8 mouse cellular contexts compared by ENCODE assay signal in the genomic region with DNA sequence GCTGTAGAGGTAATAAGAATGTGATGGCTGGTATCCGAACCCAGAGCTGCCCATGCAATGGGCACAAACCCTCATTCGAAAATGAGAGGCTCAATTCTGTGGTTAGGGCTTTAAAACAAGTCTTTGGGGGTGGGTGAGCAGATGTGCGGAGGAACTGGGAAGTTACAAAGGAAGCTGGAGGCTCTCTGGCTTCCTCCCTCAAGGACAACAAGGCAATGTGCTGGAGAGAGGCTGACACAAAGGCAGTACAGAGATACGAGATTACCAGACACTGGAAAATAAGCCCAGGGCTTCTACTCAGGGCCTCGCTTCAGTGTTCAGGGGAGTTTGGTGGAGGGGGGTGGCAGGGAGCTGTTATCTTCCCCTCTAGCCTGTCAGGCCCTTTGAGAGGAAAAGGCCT. TPM values are rescaled to one million over a fixed set of nuclear protein-coding genes. Genes with fewer than 3 reads are reported as not detected.
DNase-seq lines count a peak whose midpoint lies in the region; ATAC-seq and TF ChIP-seq lines count a peak whose summit lies in the region.

No protein-coding gene starts in this region.

- DNase-seq in cerebellum, adult 2 months, result peak; percentile 15 to 27
- DNase-seq in cerebellum, postnatal 36 days, result no peak
- peak; percentile 50 for DNase-seq in c-Kit-positive CD71-negative TER-119-negative erythroid progenitor cells, embryonic 14.5 days (ENCODE audit: low read depth)
- DNase-seq in heart, adult 11 months, result peak; percentile 98
- DNase-seq in intestine, embryonic 14.5 days (ENCODE audit: low spot score), result peak; percentile 53
- DNase-seq in urinary bladder, postnatal 14 days (ENCODE audit: low spot score), result no peak

- H3K4me2 ChIP-seq in intestine, embryonic 14.5 days (ENCODE audit: low read length), result peak overlapping the region; percentile 87
- peak overlapping the region; percentile 84; the same call in 1 of the 2 replicates for H3K4me2 ChIP-seq in limb, embryonic 15.5 days
- H3K4me2 ChIP-seq in myocyte (ENCODE audit: low read depth), result peak overlapping the region; percentile 60

- ATAC-seq in intestine, embryonic 14.5 days (replicated peaks; ENCODE audit: low FRiP score, low TSS enrichment, low read depth), result no peak
- ATAC-seq in limb, embryonic 15.5 days (ENCODE audit: insufficient number of reproducible peaks, low FRiP score, low TSS enrichment, low read depth), result no peak

- peaks cover 2% of the 10 kb centered on the region; the same call in 1 of the 2 replicates for H3K4me1 ChIP-seq in cerebellum, adult 2 months (ENCODE audit: control insufficient read depth, insufficient read depth, low read length)
- 0 out of 2 replicates have a peak, but pooled peaks cover 8% of the 10 kb centered on the region for H3K4me1 ChIP-seq in intestine, embryonic 14.5 days (replicated peaks; ENCODE audit: control insufficient read depth, insufficient read depth, low read length)
- H3K4me1 ChIP-seq in limb, embryonic 15.5 days, result peaks cover 16% of the 10 kb centered on the region

- TF ChIP-seq POLR2A in cerebellum, adult 2 months (IDR thresholded peaks at IDR 0.05; ENCODE audit: borderline replicate concordance, insufficient read depth, low read length), result no peak
- no peak for TF ChIP-seq POLR2A in myocyte (IDR thresholded peaks at IDR 0.05; ENCODE audit: insufficient read length, low read depth)

- H3K79me2 ChIP-seq in myocyte (ENCODE audit: control insufficient read depth, insufficient read depth), result peaks cover 32% of the 10 kb centered on the region

- no peak overlapping the region for H3K9ac ChIP-seq in intestine, embryonic 14.5 days (ENCODE audit: low read length)
- H3K9ac ChIP-seq in limb, embryonic 15.5 days, result no peak overlapping the region

- H3K36me3 ChIP-seq in intestine, embryonic 14.5 days (ENCODE audit: control insufficient read depth, insufficient read depth, low read length), result no peaks in the 10 kb centered on the region
- no peaks in the 10 kb centered on the region for H3K36me3 ChIP-seq in limb, embryonic 15.5 days
- no peaks in the 10 kb centered on the region for H3K36me3 ChIP-seq in myocyte (ENCODE audit: control insufficient read depth, insufficient read depth)

- H3K27ac ChIP-seq in cerebellum, adult 2 months (ENCODE audit: insufficient read depth, low read length), result no peak overlapping the region
- peak overlapping the region; percentile 99 for H3K27ac ChIP-seq in intestine, embryonic 14.5 days (ENCODE audit: low read depth)
- peak overlapping the region; percentile 100 for H3K27ac ChIP-seq in limb, embryonic 15.5 days

- H3K27me3 ChIP-seq in cerebellum, adult 2 months (ENCODE audit: control insufficient read depth, insufficient read depth, low read length), result no peaks in the 10 kb centered on the region
- H3K27me3 ChIP-seq in intestine, embryonic 14.5 days (replicated peaks; ENCODE audit: control insufficient read depth, insufficient read depth, low read length), result no peaks in the 10 kb centered on the region
- H3K27me3 ChIP-seq in limb, embryonic 15.5 days, result no peaks in the 10 kb centered on the region
- H3K27me3 ChIP-seq in myocyte (ENCODE audit: control insufficient read depth, insufficient read depth, insufficient read length), result no peaks in the 10 kb centered on the region

- H3K9me3 ChIP-seq in intestine, embryonic 14.5 days (ENCODE audit: control insufficient read depth, low read length), result no peaks in the 10 kb centered on the region
- H3K9me3 ChIP-seq in limb, embryonic 15.5 days, result no peaks in the 10 kb centered on the region

- no peak overlapping the region for H3K4me3 ChIP-seq in cerebellum, adult 2 months (replicated peaks; ENCODE audit: insufficient read depth, low read depth, low read length)
- 0 out of 2 replicates have a peak overlapping the region, but pooled peaks have one; percentile 83 for H3K4me3 ChIP-seq in intestine, embryonic 14.5 days (ENCODE audit: low read depth, low read length)
- H3K4me3 ChIP-seq in limb, embryonic 15.5 days, result peak overlapping the region; percentile 90; the same call in 1 of the 2 replicates
- H3K4me3 ChIP-seq in myocyte, result no peak overlapping the region

- H3ac ChIP-seq in myocyte (ENCODE audit: control insufficient read depth, insufficient read length), result no peak overlapping the region

- WGBS in cerebellum, adult 2 months, result 81% methylated on average over 5 of the region's 5 CpGs
- WGBS in intestine, embryonic 14.5 days, result 45% methylated on average over 5 of the region's 5 CpGs
- WGBS in limb, embryonic 15.5 days, result 50% methylated on average over 5 of the region's 5 CpGs

- no peak for TF ChIP-seq CTCF in cerebellum, adult 2 months (IDR thresholded peaks at IDR 0.05; ENCODE audit: borderline replicate concordance, insufficient read depth, low read depth, low read length)

TF ChIP-seq in myocyte, 11 proteins besides CTCF, POLR2A, EP300 and RAD21:
- no peak for TF ChIP-seq MYOG (IDR thresholded peaks at IDR 0.05; ENCODE audit: control insufficient read depth in 1 of 3, insufficient read depth in 1 of 3, insufficient read length in 2 of 3, low read depth in 2 of 3)
- no peak for TF ChIP-seq MYOD1 (IDR thresholded peaks at IDR 0.05; ENCODE audit: control insufficient read depth in 1 of 3, insufficient read length in 2 of 3, low read depth in 2 of 3)
- TF ChIP-seq E2F4 (IDR thresholded peaks at IDR 0.05; ENCODE audit: insufficient read depth), result no peak
- TF ChIP-seq MAX (IDR thresholded peaks at IDR 0.05; ENCODE audit: low read depth), result no peak
- no peak for TF ChIP-seq USF1 (IDR thresholded peaks at IDR 0.05; ENCODE audit: low read depth)
- TF ChIP-seq TCF3 (IDR thresholded peaks at IDR 0.05; ENCODE audit: insufficient read length, low read depth), result no peak
- TF ChIP-seq CEBPB (IDR thresholded peaks at IDR 0.05; ENCODE audit: insufficient read depth, poor library complexity, severe bottlenecking), result no peak
- no peak for TF ChIP-seq REST (IDR thresholded peaks at IDR 0.05; ENCODE audit: insufficient read depth, insufficient read length)
- no peak for TF ChIP-seq TCF12 (IDR thresholded peaks at IDR 0.05; ENCODE audit: insufficient read depth, poor library complexity, severe bottlenecking)
TF ChIP-seq in myocyte: peak in this region for 0.

RNA-seq across cellular contexts. Expression of a gene that starts 1.3 kb away (rescaled TPM):
- 59.1 and 69.7 TPM in 2 replicates for polyA plus RNA-seq in cerebellum, adult 2 months (2012; rRNA removed)
- 35.3 and 38.3 TPM in 2 replicates for polyA plus RNA-seq in intestine, embryonic 14.5 days (2014; fragmentation: Nextera tagmentation; extraction: Ambion mirVana)
- 53.6 and 54.9 TPM in 2 replicates for polyA plus RNA-seq in limb, embryonic 15.5 days (2015; fragmentation: Nextera tagmentation; extraction: Ambion mirVana)
- polyA plus RNA-seq in myocyte (2012; fragmentation: generic; extraction: Trizol), result 64.5 TPM

Comparison
In these comparisons a context has a peak if more than half of its experiments do, and no peak if none do; other contexts are left out.
1. DNase-seq: peak in cerebellum, adult 2 months (2 of 2), c-Kit-positive CD71-negative TER-119-negative erythroid progenitor cells, embryonic 14.5 days (single experiment), heart, adult 11 months (single experiment) and intestine, embryonic 14.5 days (single experiment); none in cerebellum, postnatal 36 days (0 of 2) and urinary bladder, postnatal 14 days (single experiment).
2. H3K4me3 ChIP-seq: peak in intestine, embryonic 14.5 days (single experiment) and limb, embryonic 15.5 days (single experiment); none in cerebellum, adult 2 months (single experiment) and myocyte (single experiment).
3. Peak in every context shown above with its lines, with median percentiles within 50 percentile points of each other: H3K4me2 ChIP-seq.